Mouse (Mus musculus) forebrain, embryonic 12.5 days (tissue): ENCODE data around the gene Nfib. TPM values are rescaled to one million over a fixed set of nuclear protein-coding genes. Genes with fewer than 3 reads are reported as not detected.

Experiments used
- ATAC-seq: fragments of 200-750 bp; cut with Nextera tagmentation; 2 replicates; pipeline ENCODE4 v1.8.0; 2017; ENCODE audit warnings: moderate TSS enrichment; ENCODE audit not compliant: low FRiP score
- H3K27ac ChIP-seq: fragments of 300-500 bp; sonication (generic); 2 replicates; pipeline ENCODE4 v1.5.1; 2016; ENCODE audit warnings: mild to moderate bottlenecking
- H3K27me3 ChIP-seq: fragments of 300-500 bp; sonication (generic); 2 replicates; pipeline ENCODE4 v1.6.1; 2016; ENCODE audit warnings: mild to moderate bottlenecking
- H3K36me3 ChIP-seq: fragments of 300-500 bp; sonication (generic); replicated peaks from 2 replicates; pipeline ENCODE4 v1.6.1; 2016; ENCODE audit warnings: mild to moderate bottlenecking
- H3K4me1 ChIP-seq: fragments of 300-500 bp; sonication (generic); 2 replicates; pipeline ENCODE4 v1.6.1; 2016
- H3K4me2 ChIP-seq: fragments of 300-500 bp; sonication (generic); 2 replicates; pipeline ENCODE4 v1.6.1; 2016; ENCODE audit warnings: mild to moderate bottlenecking, moderate library complexity
- H3K4me3 ChIP-seq: fragments of 300-500 bp; sonication (generic); replicated peaks from 2 replicates; pipeline ENCODE4 v1.5.1; 2016; ENCODE audit warnings: mild to moderate bottlenecking
- H3K9ac ChIP-seq: fragments of 300-500 bp; sonication (generic); 2 replicates; pipeline ENCODE4 v1.6.1; 2016; ENCODE audit warnings: mild to moderate bottlenecking
- H3K9me3 ChIP-seq: fragments of 300-500 bp; sonication (generic); 2 replicates; pipeline ENCODE4 v1.6.1; 2016
- WGBS: fragments of 180-500 bp; shearing (Covaris S2); methylation state at CpG from one replicate; pipeline ENCODE4 v1.1.7; 2016; 5-methylcytosine and 5-hydroxymethylcytosine counted together
- polyA plus RNA-seq: library from polyadenylated mRNA; unstranded; fragments of >200 nt; fragmentation: Nextera tagmentation; extraction: Ambion mirVana; gene quantifications from 2 replicates; pipeline ENCODE4 v1.2.1, GENCODE M21; 2016

Nfib gene
- polyA plus RNA-seq, 1 experiment from 2014 or later = 103 TPM

DNA sequence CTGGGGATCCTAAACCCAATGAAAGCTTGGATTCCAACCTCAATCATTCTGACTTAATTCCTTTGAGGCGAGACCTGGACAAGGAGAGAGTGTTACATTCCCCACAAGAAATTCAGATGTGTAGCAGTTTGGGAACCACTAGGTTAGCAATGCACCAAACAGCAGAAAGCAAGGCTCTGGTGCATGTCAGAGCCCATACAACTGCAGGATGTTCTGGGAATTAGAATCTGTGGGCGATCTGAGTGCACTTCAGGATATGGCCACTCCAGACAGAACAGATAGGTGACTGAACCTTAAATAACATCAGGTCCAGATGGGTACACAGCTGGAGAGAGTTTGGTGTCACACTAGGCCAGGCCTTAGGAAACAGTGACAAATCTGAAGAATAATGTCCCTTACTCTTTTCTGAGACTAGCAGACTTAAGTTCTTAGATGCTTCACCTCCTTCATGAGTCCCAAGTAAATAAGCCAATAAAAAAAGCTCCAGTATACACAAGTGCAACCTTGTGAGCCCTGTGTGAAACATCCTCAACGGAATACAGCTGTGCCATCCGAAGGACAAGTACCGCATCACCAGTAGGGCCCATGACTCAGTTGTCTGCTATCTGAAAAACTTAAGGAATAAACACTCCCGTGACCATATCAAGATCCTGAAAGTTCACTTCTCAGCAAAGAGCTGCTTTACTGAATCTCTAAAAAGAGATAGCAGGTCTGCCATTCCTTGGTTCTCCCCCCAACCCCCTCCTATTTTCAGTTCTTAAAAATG lies 336.4 kb downstream of the Nfib start:
- no peak overlapping the region for H3K9ac ChIP-seq
- H3K36me3 ChIP-seq = no peaks in the 10 kb centered on the region
- no peaks in the 10 kb centered on the region for H3K27me3 ChIP-seq
- H3K4me2 ChIP-seq = no peak overlapping the region
- ATAC-seq = no peak
- no peak overlapping the region for H3K27ac ChIP-seq
- WGBS = 91% methylated on average over 6 of the region's 6 CpGs
- H3K4me3 ChIP-seq = no peak overlapping the region
- no peaks in the 10 kb centered on the region for H3K9me3 ChIP-seq
- H3K4me1 ChIP-seq = peaks cover 2% of the 10 kb centered on the region; the same call in 1 of the 2 replicates

DNA sequence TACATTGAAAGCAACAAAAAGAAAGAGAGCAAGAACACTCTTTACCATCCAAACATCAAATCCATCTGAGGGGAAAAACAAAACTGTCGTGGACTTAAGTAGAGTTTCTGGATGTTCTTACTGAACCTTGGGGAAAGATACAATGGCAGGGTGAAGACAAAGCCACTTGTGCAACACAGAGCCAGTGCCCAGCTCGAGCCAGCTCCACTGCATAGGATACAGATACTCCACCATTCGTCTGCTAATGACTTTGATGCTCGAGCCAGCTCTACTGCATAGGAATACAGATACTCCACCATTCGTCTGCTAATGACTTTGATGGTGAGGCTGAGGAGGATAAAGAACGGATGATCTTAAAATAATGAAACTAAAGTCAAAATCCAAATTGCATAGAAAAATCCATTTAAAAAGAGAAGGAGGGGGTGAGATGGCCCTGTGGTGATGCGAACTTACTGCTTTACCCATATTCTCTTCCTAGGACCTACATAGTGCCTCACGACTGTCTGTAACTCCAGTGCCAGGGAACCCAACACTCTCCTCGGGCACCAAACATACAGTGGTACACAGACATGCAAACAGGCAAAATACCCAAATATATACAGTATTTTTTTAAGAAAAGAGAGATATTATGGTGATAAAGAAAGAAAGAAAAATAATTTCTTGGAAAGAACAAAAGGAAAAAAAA lies 337.3 kb downstream of the Nfib start:
- Histone ChIP-seq H3K4me3 (no peak overlapping the region), H3K9ac (no peak overlapping the region), H3K9me3 (no peaks in the 10 kb centered on the region), H3K27me3 (no peaks in the 10 kb centered on the region), H3K27ac (no peak overlapping the region), H3K4me1 (peaks cover 2% of the 10 kb centered on the region; the same call in 1 of the 2 replicates), H3K36me3 (no peaks in the 10 kb centered on the region), H3K4me2 (no peak overlapping the region)
- 67% methylated on average over 9 of the region's 9 CpGs for WGBS
- no peak for ATAC-seq

DNA sequence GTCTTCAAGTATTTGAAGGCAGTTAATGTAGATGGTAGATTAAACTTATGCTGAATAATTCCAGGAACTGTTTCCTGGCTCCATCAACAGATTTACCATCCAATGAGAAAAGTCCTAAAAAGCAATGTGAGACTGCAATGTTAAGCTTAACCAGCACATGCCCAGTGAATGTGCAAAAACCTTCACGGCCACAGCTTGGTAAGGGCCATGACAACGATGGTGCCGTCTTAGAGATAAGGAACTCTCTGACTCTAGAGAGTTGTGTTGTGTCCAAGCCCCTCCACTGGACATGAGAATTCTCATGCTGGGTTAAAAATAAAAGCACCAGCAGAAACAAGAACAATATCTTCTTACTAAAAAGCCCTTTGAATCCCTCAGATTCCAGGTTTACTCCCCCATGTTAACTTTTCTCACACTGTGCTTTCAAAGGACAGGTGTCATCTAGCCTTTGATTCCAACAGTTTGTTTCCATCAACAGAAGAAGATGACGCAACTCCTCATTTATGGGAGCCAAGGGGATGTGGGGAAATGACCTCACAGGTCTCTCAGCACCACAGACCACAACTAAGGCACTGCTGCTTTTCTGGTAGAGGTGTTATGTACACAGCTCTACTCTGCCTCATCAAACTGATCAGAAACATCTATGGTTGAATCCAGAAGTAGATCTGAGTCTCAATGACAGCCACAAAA lies 340.7 kb downstream of the Nfib start:
- 92% methylated on average over 4 of the region's 4 CpGs for WGBS
- Histone ChIP-seq H3K4me2 (no peak overlapping the region), H3K4me1 (peaks cover 17% of the 10 kb centered on the region), H3K9ac (no peak overlapping the region), H3K36me3 (no peaks in the 10 kb centered on the region), H3K4me3 (no peak overlapping the region), H3K27me3 (no peaks in the 10 kb centered on the region), H3K27ac (no peak overlapping the region), H3K9me3 (no peaks in the 10 kb centered on the region)
- ATAC-seq = no peak

DNA sequence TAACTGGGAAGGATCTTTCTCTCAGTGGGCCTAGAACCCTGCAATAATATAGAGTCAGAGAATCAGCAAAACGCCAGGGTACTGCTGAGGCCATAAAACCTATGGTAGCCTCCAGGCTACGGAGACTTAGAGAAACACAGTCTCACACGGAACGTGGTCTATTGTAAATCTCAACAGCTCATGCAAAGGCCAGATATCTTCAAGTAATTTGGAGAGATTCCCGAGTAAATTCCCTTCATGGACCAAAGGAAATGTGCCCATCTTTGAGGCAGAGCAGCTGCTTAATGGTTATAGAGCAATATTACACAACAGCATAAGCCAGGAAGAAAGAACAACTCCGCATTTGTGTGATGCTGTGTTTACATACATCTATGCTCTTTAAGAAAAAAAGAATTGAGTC lies 341.6 kb downstream of the Nfib start:
- no peak overlapping the region for H3K27ac ChIP-seq
- H3K4me3 ChIP-seq = no peak overlapping the region
- H3K4me2 ChIP-seq = no peak overlapping the region
- H3K9ac ChIP-seq = no peak overlapping the region
- H3K27me3 ChIP-seq = no peaks in the 10 kb centered on the region
- peaks cover 17% of the 10 kb centered on the region for H3K4me1 ChIP-seq
- WGBS = 89% methylated on average over 6 of the region's 6 CpGs
- H3K9me3 ChIP-seq = no peaks in the 10 kb centered on the region
- 0 out of 2 replicates have a peak, but pooled peaks cover 2% of the 10 kb centered on the region for H3K36me3 ChIP-seq
- no peak for ATAC-seq

DNA sequence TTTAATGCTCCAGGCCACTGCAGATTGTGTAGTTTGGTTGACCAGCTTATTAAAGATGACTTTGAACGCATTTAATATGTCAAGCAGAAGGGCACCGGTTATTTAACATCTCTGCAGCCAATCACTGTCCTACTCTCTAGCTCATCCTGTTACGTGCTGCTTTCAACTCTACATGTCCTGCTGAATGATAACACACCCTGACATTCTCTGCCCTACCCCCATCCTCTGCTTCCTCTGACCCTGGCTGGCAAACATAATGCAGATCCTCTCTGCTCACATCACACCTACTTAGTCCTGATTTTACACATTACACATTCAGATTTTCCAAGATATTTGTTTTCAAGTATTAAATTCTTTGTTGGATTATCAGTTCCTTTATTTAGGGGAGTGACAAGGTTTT lies 343.3 kb downstream of the Nfib start:
- Histone ChIP-seq H3K4me3 (no peak overlapping the region), H3K27me3 (no peaks in the 10 kb centered on the region), H3K27ac (no peak overlapping the region), H3K9ac (no peak overlapping the region), H3K4me2 (no peak overlapping the region), H3K9me3 (no peaks in the 10 kb centered on the region), H3K4me1 (peaks cover 15% of the 10 kb centered on the region), H3K36me3 (peaks cover 8% of the 10 kb centered on the region; the same call in 1 of the 2 replicates)
- ATAC-seq = no peak
- 69% methylated on average over 3 of the region's 3 CpGs for WGBS

DNA sequence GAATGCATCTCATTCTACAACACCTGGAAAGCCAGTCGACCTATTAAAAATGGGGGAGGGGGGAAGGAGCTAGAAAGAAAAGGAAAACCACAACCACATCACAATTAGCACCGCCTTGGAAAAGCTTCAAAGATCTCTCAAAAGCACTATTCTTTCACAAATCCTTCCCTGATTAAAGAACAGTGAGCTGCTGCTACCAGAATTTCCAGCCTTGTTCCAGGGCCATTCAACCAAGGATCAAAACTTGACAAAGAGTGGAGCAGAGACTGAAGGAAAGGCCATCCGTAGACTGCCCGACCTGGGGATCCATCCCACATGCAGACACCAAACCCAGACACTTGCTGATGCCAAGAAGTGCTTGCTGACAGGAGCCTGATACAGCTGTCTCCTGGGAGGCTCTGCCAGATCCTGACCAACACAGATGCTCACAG lies 345.5 kb downstream of the Nfib start:
- peaks cover 15% of the 10 kb centered on the region for H3K4me1 ChIP-seq
- no peak overlapping the region for H3K4me3 ChIP-seq
- H3K9me3 ChIP-seq = no peaks in the 10 kb centered on the region
- no peaks in the 10 kb centered on the region for H3K27me3 ChIP-seq
- WGBS = 14% methylated on average over 4 of the region's 4 CpGs
- H3K4me2 ChIP-seq = no peak overlapping the region
- H3K27ac ChIP-seq = peak overlapping the region; percentile 75
- peak; percentile 51; the same call in 1 of the 2 replicates for ATAC-seq
- no peak overlapping the region for H3K9ac ChIP-seq
- peaks cover 8% of the 10 kb centered on the region; the same call in 1 of the 2 replicates for H3K36me3 ChIP-seq

DNA sequence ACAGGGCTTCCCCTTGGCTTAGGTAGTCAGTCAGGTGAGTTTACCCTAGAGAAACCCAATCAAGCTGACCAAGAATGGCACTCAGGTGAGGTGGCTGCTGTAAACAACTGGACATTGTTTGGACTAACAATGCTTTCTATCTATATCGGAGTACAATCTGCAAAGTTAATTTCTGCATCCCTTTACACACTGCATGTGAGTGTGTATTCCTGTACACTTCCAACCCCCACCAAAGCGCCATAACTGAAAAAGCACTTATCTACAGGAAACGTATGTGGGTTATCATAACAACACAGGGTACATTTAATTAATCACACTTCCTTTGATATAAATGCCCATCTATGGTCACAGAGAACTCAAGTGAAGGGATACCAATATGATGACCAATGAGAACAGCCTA lies 346.4 kb downstream of the Nfib start:
- H3K4me3 ChIP-seq = no peak overlapping the region
- H3K4me2 ChIP-seq = no peak overlapping the region
- H3K27me3 ChIP-seq = no peaks in the 10 kb centered on the region
- no peak overlapping the region for H3K27ac ChIP-seq
- H3K4me1 ChIP-seq = peaks cover 15% of the 10 kb centered on the region
- H3K9me3 ChIP-seq = no peaks in the 10 kb centered on the region
- 94% methylated on average over 3 of the region's 3 CpGs for WGBS
- no peak overlapping the region for H3K9ac ChIP-seq
- ATAC-seq = no peak
- peaks cover 8% of the 10 kb centered on the region; the same call in 1 of the 2 replicates for H3K36me3 ChIP-seq

DNA sequence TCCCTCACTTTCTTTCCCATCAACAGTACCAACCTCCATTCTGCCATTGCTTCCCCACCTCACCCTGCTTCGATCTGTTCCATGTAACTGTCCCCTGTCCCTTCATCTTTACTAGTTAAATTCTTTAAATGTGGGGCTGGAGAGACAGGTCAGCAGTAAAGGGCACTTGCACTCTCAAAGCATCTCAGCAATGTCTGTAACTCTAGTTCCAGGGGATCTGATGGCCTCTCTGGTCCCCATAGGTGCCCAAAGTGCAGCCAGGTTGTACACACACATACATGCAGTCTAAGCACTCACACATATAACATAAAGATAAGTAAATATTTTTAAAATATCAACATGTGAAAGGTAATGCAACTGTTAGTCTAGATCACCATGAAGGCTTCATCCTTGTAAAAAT lies 356.5 kb downstream of the Nfib start:
- H3K36me3 ChIP-seq = peaks cover 10% of the 10 kb centered on the region; the same call in 1 of the 2 replicates
- WGBS = 92% methylated on average over 1 of the region's 1 CpGs
- no peak overlapping the region for H3K27ac ChIP-seq
- peaks cover 16% of the 10 kb centered on the region for H3K4me1 ChIP-seq
- ATAC-seq = no peak
- H3K27me3 ChIP-seq = no peaks in the 10 kb centered on the region
- H3K9ac ChIP-seq = no peak overlapping the region
- H3K9me3 ChIP-seq = no peaks in the 10 kb centered on the region
- H3K4me2 ChIP-seq = no peak overlapping the region
- H3K4me3 ChIP-seq = no peak overlapping the region

DNA sequence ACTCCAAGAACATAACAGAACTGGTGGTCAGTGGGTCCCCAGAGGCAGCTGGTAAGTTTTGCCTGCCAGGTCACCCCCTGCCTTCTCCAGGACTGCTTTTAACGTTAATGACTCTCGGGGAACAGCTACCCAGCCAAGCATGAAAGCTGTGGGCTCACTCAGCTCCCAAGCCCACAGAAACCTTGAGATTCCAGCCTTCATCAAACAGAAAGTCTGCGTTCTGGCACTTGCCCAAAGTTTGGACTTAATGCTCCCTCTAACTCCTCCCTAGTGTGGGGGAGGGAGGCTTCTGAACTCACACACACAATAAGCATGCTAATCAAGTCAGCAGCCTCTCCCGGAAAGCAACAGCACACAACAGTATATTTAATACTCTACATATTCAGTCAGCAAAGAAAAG lies 360.8 kb downstream of the Nfib start:
- peak overlapping the region; percentile 82 for H3K27ac ChIP-seq
- H3K4me3 ChIP-seq = no peak overlapping the region
- peaks cover 2% of the 10 kb centered on the region; the same call in 1 of the 2 replicates for H3K36me3 ChIP-seq
- peaks cover 29% of the 10 kb centered on the region for H3K4me1 ChIP-seq
- H3K9me3 ChIP-seq = no peaks in the 10 kb centered on the region
- H3K4me2 ChIP-seq = peak overlapping the region; percentile 34
- 2% methylated on average over 4 of the region's 4 CpGs for WGBS
- H3K27me3 ChIP-seq = no peaks in the 10 kb centered on the region
- peak; percentile 88 for ATAC-seq
- H3K9ac ChIP-seq = no peak overlapping the region

DNA sequence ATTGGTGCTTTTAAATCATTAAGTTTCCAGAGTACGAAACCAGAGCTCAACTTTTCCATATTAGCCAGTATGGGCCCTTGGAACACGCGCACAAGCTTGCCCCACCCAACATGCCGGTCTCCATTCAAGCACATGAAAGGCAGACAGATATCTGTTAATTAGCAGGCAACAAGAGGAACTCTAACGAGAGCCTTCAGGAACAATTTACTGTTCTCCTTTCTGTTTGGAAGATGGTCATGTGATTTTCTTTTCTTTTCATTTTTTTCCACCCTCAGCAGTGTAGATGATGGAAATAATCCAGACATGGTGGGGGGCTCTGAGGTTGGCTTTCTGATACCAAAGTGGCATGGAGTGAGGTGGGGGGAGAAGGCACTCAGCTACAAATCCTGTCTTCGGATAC lies 361.3 kb downstream of the Nfib start:
- no peaks in the 10 kb centered on the region for H3K9me3 ChIP-seq
- peak; percentile 67 for ATAC-seq
- 23% methylated on average over 6 of the region's 6 CpGs for WGBS
- H3K27ac ChIP-seq = peak overlapping the region; percentile 82
- H3K36me3 ChIP-seq = no peaks in the 10 kb centered on the region; the same call in 1 of the 2 replicates
- H3K4me3 ChIP-seq = no peak overlapping the region
- H3K4me1 ChIP-seq = peaks cover 29% of the 10 kb centered on the region
- no peaks in the 10 kb centered on the region for H3K27me3 ChIP-seq
- H3K4me2 ChIP-seq = peak overlapping the region; percentile 34
- H3K9ac ChIP-seq = no peak overlapping the region

DNA sequence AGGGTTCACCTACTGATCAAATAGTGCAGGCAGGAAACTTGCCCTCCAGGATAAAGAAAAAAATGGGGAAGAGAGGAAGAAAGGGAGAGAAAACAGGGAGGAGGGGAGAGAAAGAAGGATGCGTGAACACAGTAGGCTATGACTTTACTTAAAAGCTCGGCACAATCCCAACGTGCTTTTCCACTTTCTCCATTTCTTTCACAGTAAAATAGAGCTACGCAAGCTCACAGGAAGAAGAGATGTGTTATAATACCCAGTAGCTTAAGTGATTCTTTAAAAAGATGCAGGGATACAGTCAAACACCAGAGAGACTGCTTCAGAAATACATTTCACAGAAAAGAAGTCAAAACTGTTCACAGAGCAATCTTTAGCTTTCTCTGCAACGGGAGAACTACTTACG lies 366.6 kb downstream of the Nfib start:
- Histone ChIP-seq H3K27ac (no peak overlapping the region), H3K36me3 (no peaks in the 10 kb centered on the region), H3K4me1 (peaks cover 26% of the 10 kb centered on the region), H3K27me3 (no peaks in the 10 kb centered on the region), H3K9ac (no peak overlapping the region), H3K4me3 (no peak overlapping the region), H3K9me3 (no peaks in the 10 kb centered on the region), H3K4me2 (no peak overlapping the region)
- ATAC-seq = no peak
- WGBS = 86% methylated on average over 6 of the region's 6 CpGs

DNA sequence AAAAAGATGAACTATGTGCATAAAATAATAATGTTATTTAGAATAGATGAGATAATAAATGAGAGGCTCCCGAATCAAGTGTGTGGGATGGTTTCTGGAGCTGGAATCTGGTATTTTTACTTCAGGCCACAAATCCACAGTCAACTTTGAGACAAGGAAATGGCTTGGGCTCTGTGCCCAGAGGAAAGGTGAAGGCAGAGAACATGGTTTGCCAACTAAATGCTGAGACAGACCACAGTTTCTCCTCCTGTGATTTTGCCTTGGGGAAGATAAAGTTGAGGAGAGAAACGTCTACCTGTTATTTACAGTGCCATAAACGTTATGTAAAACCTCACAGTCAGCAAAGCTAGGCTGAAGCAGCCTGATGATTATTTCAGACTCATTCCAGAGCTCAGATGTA lies 367.1 kb downstream of the Nfib start:
- 70% methylated on average over 3 of the region's 3 CpGs for WGBS
- peaks cover 21% of the 10 kb centered on the region for H3K4me1 ChIP-seq
- ATAC-seq = no peak

More for the DNA sequence above, 367.1 kb downstream of the Nfib start:
- Histone ChIP-seq H3K9ac (no peak overlapping the region), H3K4me3 (no peak overlapping the region), H3K36me3 (no peaks in the 10 kb centered on the region), H3K4me2 (no peak overlapping the region), H3K9me3 (no peaks in the 10 kb centered on the region), H3K27me3 (no peaks in the 10 kb centered on the region), H3K27ac (no peak overlapping the region)
